Mouse (Mus musculus) right cerebral cortex, postnatal 36 days (tissue): ENCODE results near the gene Trappc11.
A peak's percentile ranks its signal among the peaks of the same experiment; 100 is the strongest.
"Not testable (repeated sequence)": the region's sequence is repeated elsewhere in the genome, so short reads cannot be mapped to it uniquely, and the experiment has no call there.

Experiments
- DNase-seq, 2 experiments: peaks; one replicate each; pipeline ENCODE4 v3.0.0; 2022; ENCODE audit warnings: low spot score in 2 of 2, mixed read lengths in 1 of 2

Gene Trappc11

GRCm38 (mm10) chr8:47482354-47483071 is 50.8 kb downstream of the Trappc11 start:
- DNase-seq, result no peak

GRCm38 (mm10) chr8:47480039-47480438 is 53.2 kb downstream of the Trappc11 start:
- DNase-seq, result no peak

GRCm38 (mm10) chr8:47461650-47462049 is 71.6 kb downstream of the Trappc11 start:
- peak; percentile 33 to 58 for DNase-seq

GRCm38 (mm10) chr8:47459216-47459749 is 74.0 kb downstream of the Trappc11 start:
- no peak for DNase-seq

GRCm38 (mm10) chr8:47458591-47458990 is 74.7 kb downstream of the Trappc11 start:
- DNase-seq, result no peak

GRCm38 (mm10) chr8:47449211-47449610 is 84.1 kb downstream of the Trappc11 start:
- not testable (repeated sequence) for DNase-seq

GRCm38 (mm10) chr8:47446312-47447046 is 86.8 kb downstream of the Trappc11 start, which contains the start of gene Stox2:
Gene Stox2, minus strand, starts transcription at chr8:47446362.
- DNase-seq, result no peak
